Mouse (Mus musculus) spleen, adult 2 months (tissue): ENCODE results near the gene Tnn. TPM values are rescaled to one million over a fixed set of nuclear protein-coding genes. Genes with fewer than 3 reads are reported as not detected.

Experiments used
- DNase-seq, 2 experiments: peaks; one replicate each; pipeline versions ENCODE4 v3.0.0 to v3.0.0-alpha.2; 2012 to 2021; ENCODE audit warnings: low spot score in 2 of 2, low read depth in 1 of 2
- H3K27ac ChIP-seq: fragments of 200-500 bp; 2 replicates; pipeline ENCODE4 v1.5.1; 2012; ENCODE audit warnings: low read length, inconsistent platforms; ENCODE audit not compliant: insufficient read depth
- H3K27me3 ChIP-seq: fragments of 200-500 bp; 2 replicates; pipeline ENCODE4 v1.6.1; 2012; ENCODE audit warnings: mild to moderate bottlenecking, moderate library complexity, low read length, inconsistent platforms; ENCODE audit not compliant: control insufficient read depth, insufficient read depth
- H3K36me3 ChIP-seq: fragments of 200-500 bp; 2 replicates; pipeline ENCODE4 v1.6.1; 2012; ENCODE audit warnings: mild to moderate bottlenecking, low read length, inconsistent platforms; ENCODE audit not compliant: control insufficient read depth, insufficient read depth
- H3K4me1 ChIP-seq: fragments of 200-500 bp; 2 replicates; pipeline ENCODE4 v1.6.1; 2011; ENCODE audit warnings: inconsistent platforms; ENCODE audit not compliant: control insufficient read depth, insufficient read depth, insufficient read length
- H3K4me3 ChIP-seq: fragments of 200-500 bp; 2 replicates; pipeline ENCODE4 v1.5.1; 2011; ENCODE audit warnings: mild to moderate bottlenecking, inconsistent platforms; ENCODE audit not compliant: insufficient read depth, insufficient read length; ENCODE audit errors: extremely low read depth
- CTCF ChIP-seq: fragments of 200-500 bp; IDR thresholded peaks from 2 replicates; pipeline ENCODE4 v1.5.1; 2011; ENCODE audit warnings: mild to moderate bottlenecking, inconsistent platforms; ENCODE audit not compliant: insufficient read depth, insufficient read length, insufficient replicate concordance; ENCODE audit errors: extremely low read depth
- POLR2A ChIP-seq: fragments of 200-500 bp; IDR thresholded peaks from 2 replicates; pipeline ENCODE4 v1.6.1; 2011; ENCODE audit warnings: low read depth, low read length, inconsistent platforms
- WGBS: fragments of 180-500 bp; shearing (Covaris S2); methylation state at CpG from one replicate; pipeline ENCODE4 v1.1.7; 2018; 5-methylcytosine and 5-hydroxymethylcytosine counted together
- polyA plus RNA-seq: library from polyadenylated mRNA; depleted of rRNA; stranded (reverse); fragments of >200 nt; gene quantifications from 2 replicates; pipeline ENCODE4 v1.2.3, GENCODE M21; 2012; rRNA removed

Tnn gene
- 1.6 and 3.5 TPM in 2 replicates for polyA plus RNA-seq

DNA sequence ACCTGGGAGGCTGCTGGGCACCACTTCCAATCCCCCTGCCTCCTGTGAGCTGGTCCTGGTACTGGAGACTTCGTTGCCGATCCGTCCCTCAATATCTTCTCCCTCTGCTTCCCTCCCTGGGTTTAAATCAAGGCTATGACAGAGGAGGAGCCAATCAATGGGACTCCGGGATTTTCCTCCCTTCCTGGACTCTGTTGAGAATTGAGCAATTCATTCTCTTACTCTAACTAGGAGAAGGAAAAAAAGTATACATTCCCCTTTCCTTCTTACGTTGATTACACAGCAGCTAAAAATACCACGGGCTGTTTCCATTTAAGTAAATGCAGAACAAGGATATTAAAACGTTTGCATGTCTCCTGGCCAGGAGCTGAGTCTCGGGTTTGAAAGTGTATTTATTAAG is at the start of gene Tnn:
TSS of gene Tnn (minus strand) at position 101 of the 400 bp plus-strand sequence.
- no peaks in the 10 kb centered on the region for H3K36me3 ChIP-seq
- H3K27me3 ChIP-seq, result no peaks in the 10 kb centered on the region
- DNase-seq, result no peak
- WGBS, result 67% methylated on average over 8 of the region's 8 CpGs
- H3K27ac ChIP-seq, result no peak within 1 kb of the TSS
- H3K4me3 ChIP-seq, result no peak within 1 kb of the TSS
- H3K4me1 ChIP-seq, result no peaks in the 10 kb centered on the region
- TF ChIP-seq CTCF (no peak), POLR2A (no peak)

DNA sequence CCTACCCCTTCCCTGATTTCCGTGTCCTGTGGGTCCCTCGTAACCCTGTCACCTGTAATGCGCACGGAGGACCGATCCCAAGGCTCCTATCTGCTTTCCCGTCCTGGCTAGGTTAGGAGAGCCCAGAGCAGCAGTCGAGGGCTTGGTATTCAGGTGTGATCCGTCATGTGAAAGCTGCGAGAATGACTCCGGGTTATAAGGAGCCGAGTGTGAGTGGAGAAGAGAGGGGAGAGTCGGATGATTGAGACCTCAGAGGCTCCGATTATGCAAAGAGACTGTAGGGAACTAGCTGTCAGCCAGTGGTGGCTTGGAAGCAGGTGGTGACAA is 41.9 kb upstream of the Tnn start:
- 0% methylated on average over 13 of the region's 13 CpGs for whole genome bisulfite sequencing
- H3K4me1 ChIP-seq, result peaks cover 4% of the 10 kb centered on the region; the same call in 1 of the 2 replicates
- TF ChIP-seq POLR2A (no peak), CTCF (no peak)
- no peak for DNase-seq
- no peaks in the 10 kb centered on the region for H3K27me3 ChIP-seq
- peak overlapping the region; percentile 70 for H3K27ac ChIP-seq
- peaks cover 8% of the 10 kb centered on the region for H3K36me3 ChIP-seq
- H3K4me3 ChIP-seq, result peak overlapping the region; percentile 93

GRCm38 (mm10) chr1:160194529-160195336 is 41.4 kb upstream of the Tnn start, which contains the start of gene Mrps14:
Gene Mrps14 (plus strand): TSS chr1:160195215.
- Histone ChIP-seq H3K27ac (peak within 1 kb of the TSS; percentile 70), H3K4me3 (peak within 1 kb of the TSS; percentile 93), H3K4me1 (peaks cover 4% of the 10 kb centered on the region; the same call in 1 of the 2 replicates), H3K27me3 (no peaks in the 10 kb centered on the region), H3K36me3 (peaks cover 8% of the 10 kb centered on the region)
- TF ChIP-seq CTCF (peak; percentile 89), POLR2A (peak; percentile 45)
- DNase-seq, result peak; percentile 97 to 100
- 7% methylated on average over 31 of the region's 31 CpGs for WGBS

GRCm38 (mm10) chr1:160184506-160184905 is 31.1 kb upstream of the Tnn start:
- no peaks in the 10 kb centered on the region; the same call in 1 of the 2 replicates for H3K4me1 ChIP-seq
- no peak overlapping the region for H3K4me3 ChIP-seq
- peak; percentile 21; the same call in 1 of the 2 replicates for TF ChIP-seq CTCF
- no peak for TF ChIP-seq POLR2A
- H3K36me3 ChIP-seq, result no peaks in the 10 kb centered on the region
- H3K27ac ChIP-seq, result no peak overlapping the region
- no peak for DNase-seq
- 45% methylated on average over 5 of the region's 5 CpGs for WGBS
- no peaks in the 10 kb centered on the region for H3K27me3 ChIP-seq

- Histone ChIP-seq H3K27ac (no peak overlapping the region), H3K36me3 (no peaks in the 10 kb centered on the region), H3K4me3 (no peak overlapping the region), H3K27me3 (0 out of 2 replicates have a peak, but pooled peaks cover 2% of the 10 kb centered on the region), H3K4me1 (no peaks in the 10 kb centered on the region; the same call in 1 of the 2 replicates)
- WGBS, result 48% methylated on average over 4 of the region's 4 CpGs
- DNase-seq, result no peak
- no peak for TF ChIP-seq CTCF
- no peak for TF ChIP-seq POLR2A
Measured at GRCm38 (mm10) chr1:160181216-160181615, 27.8 kb upstream of the Tnn start.

DNA sequence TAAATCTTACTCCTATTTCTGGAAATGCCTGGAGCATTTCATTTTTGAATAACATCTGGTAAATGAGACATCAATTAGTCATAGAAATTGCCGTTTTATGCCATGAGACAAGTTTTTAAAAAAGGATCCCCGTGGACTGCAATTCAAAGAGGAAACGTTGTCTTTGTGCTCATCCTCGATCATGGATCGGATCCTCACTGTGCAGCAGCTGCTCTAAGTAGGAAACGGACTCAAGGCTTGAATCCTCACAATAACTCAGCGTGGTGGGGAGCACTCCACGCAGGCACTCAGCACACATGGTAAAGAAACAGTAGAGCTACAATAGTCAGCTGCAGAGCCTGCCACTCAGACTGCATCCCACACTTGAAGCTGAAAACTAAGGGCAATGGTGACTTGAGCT is 23.5 kb upstream of the Tnn start:
- no peak for TF ChIP-seq POLR2A
- Histone ChIP-seq H3K4me1 (no peaks in the 10 kb centered on the region; the same call in 1 of the 2 replicates), H3K4me3 (no peak overlapping the region), H3K27ac (no peak overlapping the region), H3K36me3 (no peaks in the 10 kb centered on the region), H3K27me3 (0 out of 2 replicates have a peak, but pooled peaks cover 2% of the 10 kb centered on the region)
- 90% methylated on average over 8 of the region's 8 CpGs for WGBS
- DNase-seq, result no peak

DNA sequence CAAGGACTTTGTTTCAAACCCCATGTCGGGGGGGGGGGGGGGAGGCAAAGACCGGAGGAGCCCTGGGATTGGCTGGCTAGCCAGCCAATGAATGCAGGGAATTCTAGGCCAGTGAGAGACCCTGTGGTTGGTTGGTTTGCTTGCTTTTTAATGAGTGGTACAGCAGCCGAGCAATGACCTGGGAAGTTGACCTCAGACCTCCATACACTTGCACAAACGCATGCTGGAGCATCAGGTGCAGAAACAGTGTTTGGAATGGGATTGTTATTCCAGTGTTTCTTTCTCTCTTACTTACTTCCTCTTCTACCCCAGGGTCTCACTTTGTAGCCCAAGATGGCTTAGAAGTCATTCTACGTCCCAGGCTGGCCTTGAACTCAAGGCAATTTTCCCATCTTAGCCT is 13.2 kb upstream of the Tnn start:
- TF ChIP-seq POLR2A (no peak), CTCF (no peak)
- Histone ChIP-seq H3K27me3 (no peaks in the 10 kb centered on the region), H3K36me3 (no peaks in the 10 kb centered on the region), H3K4me3 (no peak overlapping the region), H3K4me1 (no peaks in the 10 kb centered on the region), H3K27ac (no peak overlapping the region)
- WGBS, result 88% methylated on average over 3 of the region's 5 CpGs
- DNase-seq, result no peak
